Mouse (Mus musculus) right cerebral cortex, adult 2 months (tissue): ENCODE measurements around the gene Rfx1.

Source experiments
- DNase-seq, 2 experiments: peaks; one replicate each; pipeline ENCODE4 v3.0.0; 2021 to 2022; ENCODE audit warnings: low spot score in 2 of 2

Rfx1 gene

GRCm38 (mm10) chr8:84060245-84060644 is 6.4 kb upstream of the Rfx1 start:
- no peak for DNase-seq

GRCm38 (mm10) chr8:84063861-84064610 is 2.6 kb upstream of the Rfx1 start:
- DNase-seq: no peak

- DNase-seq: no peak
These were observed 1.6 kb upstream of the Rfx1 start, which contains the start of gene Gm10643 for GRCm38 (mm10) chr8:84065037-84065436. TSS of gene Gm10643 (minus strand) at chr8:84065137.

GRCm38 (mm10) chr8:84065457-84066072 is 1.1 kb upstream of the Rfx1 start:
- DNase-seq: no peak

- peak; percentile 94 for DNase-seq
These were observed 476 bp downstream of the Rfx1 start for GRCm38 (mm10) chr8:84067047-84067573.

GRCm38 (mm10) chr8:84067911-84068310 is 1.3 kb downstream of the Rfx1 start:
- DNase-seq: no peak

GRCm38 (mm10) chr8:84068316-84069035 is 1.8 kb downstream of the Rfx1 start:
- no peak for DNase-seq

- no peak for DNase-seq
These were observed 2.5 kb downstream of the Rfx1 start for GRCm38 (mm10) chr8:84069169-84069568.

GRCm38 (mm10) chr8:84069750-84070149 is 3.1 kb downstream of the Rfx1 start:
- no peak for DNase-seq

GRCm38 (mm10) chr8:84070241-84070640 is 3.6 kb downstream of the Rfx1 start:
- DNase-seq: no peak

GRCm38 (mm10) chr8:84070667-84071066 is 4.0 kb downstream of the Rfx1 start:
- peak; percentile 57 to 63 for DNase-seq

GRCm38 (mm10) chr8:84071921-84072320 is 5.3 kb downstream of the Rfx1 start:
- DNase-seq: no peak

- DNase-seq: no peak
These were observed 5.7 kb downstream of the Rfx1 start for GRCm38 (mm10) chr8:84072321-84072720.

- DNase-seq: no peak
These were observed 6.8 kb downstream of the Rfx1 start for GRCm38 (mm10) chr8:84073230-84073976.

GRCm38 (mm10) chr8:84076412-84076811 is 9.8 kb downstream of the Rfx1 start:
- DNase-seq: no peak

- no peak for DNase-seq
These were observed 10.2 kb downstream of the Rfx1 start for GRCm38 (mm10) chr8:84076849-84077248.

GRCm38 (mm10) chr8:84079206-84079605 is 12.6 kb downstream of the Rfx1 start:
- no peak for DNase-seq

GRCm38 (mm10) chr8:84083829-84084241 is 17.2 kb downstream of the Rfx1 start:
- DNase-seq: no peak

- DNase-seq: no peak
These were observed 17.9 kb downstream of the Rfx1 start for GRCm38 (mm10) chr8:84084341-84085115.

- no peak for DNase-seq
These were observed 20.5 kb downstream of the Rfx1 start for GRCm38 (mm10) chr8:84087156-84087555.

GRCm38 (mm10) chr8:84087821-84088220 is 21.2 kb downstream of the Rfx1 start:
- DNase-seq: no peak
